Mouse (Mus musculus): ENCODE results near the gene Entpd1. TPM values are rescaled to one million over a fixed set of nuclear protein-coding genes. Genes with fewer than 3 reads are reported as not detected.

The Entpd1 gene
- polyA plus RNA-seq, 1 experiment from 2014 or later, result 5.7 TPM

DNA sequence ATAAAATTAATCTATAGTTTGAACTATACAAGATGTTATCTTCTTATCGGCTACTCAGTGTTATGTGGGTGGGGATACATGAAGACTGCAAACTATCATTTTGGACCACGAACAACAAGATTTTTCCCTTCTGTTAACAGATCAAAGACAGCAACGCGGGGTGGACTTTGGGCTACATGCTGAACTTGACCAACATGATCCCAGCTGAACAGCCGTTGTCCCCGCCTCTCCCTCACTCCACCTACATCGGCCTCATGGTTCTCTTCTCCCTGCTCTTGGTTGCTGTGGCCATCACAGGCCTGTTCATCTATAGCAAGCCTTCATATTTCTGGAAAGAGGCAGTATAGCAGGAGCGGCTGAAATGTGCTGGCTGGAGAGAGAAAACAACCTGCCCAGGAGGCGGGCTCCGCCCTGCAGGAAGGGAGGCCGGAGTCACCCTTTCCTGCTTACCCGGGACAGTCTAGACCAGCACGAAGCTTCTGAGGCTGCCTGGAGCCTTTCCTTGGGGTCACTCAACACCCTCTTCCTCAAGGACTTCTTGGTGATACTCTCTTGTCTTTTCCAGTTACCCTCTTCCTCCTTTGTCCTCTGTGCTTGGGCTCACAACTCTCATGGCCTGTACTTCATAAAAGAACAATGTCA is 126.6 kb downstream of the Entpd1 start:
- no peak for TF ChIP-seq CTCF (IDR thresholded peaks at IDR 0.05; ENCODE audit: low read depth)
- TF ChIP-seq EP300 (IDR thresholded peaks at IDR 0.05; ENCODE audit: low read depth), result no peak
- Histone ChIP-seq H3K4me3 (ENCODE audit: low read depth, low read length) (no peak overlapping the region), H3K9ac (replicated peaks) (no peak overlapping the region), H3K27ac (ENCODE audit: low read depth) (no peak overlapping the region; the same call in 1 of the 2 replicates), H3K4me2 (ENCODE audit: low read depth, low read length) (no peak overlapping the region), H3K27me3 (ENCODE audit: insufficient read depth, low read length) (no peaks in the 10 kb centered on the region), H3K36me3 (replicated peaks; ENCODE audit: insufficient read depth, low read length) (no peaks in the 10 kb centered on the region), H3K4me1 (ENCODE audit: insufficient read depth) (peaks cover 4% of the 10 kb centered on the region), H3K9me3 (ENCODE audit: low read length) (no peaks in the 10 kb centered on the region)
- 64% methylated on average over 13 of the region's 13 CpGs for WGBS (ENCODE audit: insufficient replicate concordance)
- ATAC-seq (peak; percentile 88), DNase-seq (peak; percentile 33)

DNA sequence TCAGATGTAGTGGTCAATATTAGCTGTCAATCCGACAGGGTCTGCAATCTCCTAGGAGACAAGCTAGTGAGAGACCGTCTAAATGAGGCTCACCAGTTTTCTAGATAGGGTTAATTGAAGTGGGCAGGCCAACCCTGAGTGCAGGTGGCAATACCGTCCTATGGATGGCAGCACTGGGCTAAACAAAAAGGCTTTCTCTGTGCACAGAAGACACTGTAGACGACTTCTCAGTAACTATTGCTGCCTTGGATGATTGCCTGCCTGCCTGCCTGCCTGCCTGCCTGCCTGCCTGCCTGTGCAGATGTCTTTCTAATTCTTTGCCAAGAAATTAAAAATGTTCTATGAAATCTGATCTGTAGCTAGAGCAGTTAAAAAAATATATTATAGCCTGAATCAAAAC is 134.4 kb downstream of the Entpd1 start:
- TF ChIP-seq EP300 (IDR thresholded peaks at IDR 0.05; ENCODE audit: low read depth), result no peak
- peak; percentile 51 for TF ChIP-seq CTCF (IDR thresholded peaks at IDR 0.05; ENCODE audit: low read depth)
- Histone ChIP-seq H3K4me2 (ENCODE audit: low read depth, low read length) (no peak overlapping the region), H3K4me3 (ENCODE audit: low read depth, low read length) (no peak overlapping the region), H3K9ac (replicated peaks) (no peak overlapping the region), H3K27ac (ENCODE audit: low read depth) (no peak overlapping the region), H3K4me1 (ENCODE audit: insufficient read depth) (no peaks in the 10 kb centered on the region), H3K27me3 (ENCODE audit: insufficient read depth, low read length) (no peaks in the 10 kb centered on the region), H3K36me3 (replicated peaks; ENCODE audit: insufficient read depth, low read length) (no peaks in the 10 kb centered on the region), H3K9me3 (ENCODE audit: low read length) (no peaks in the 10 kb centered on the region)
- 48% methylated on average over 4 of the region's 4 CpGs for WGBS (ENCODE audit: insufficient replicate concordance)
- no peak for DNase-seq
- ATAC-seq, result no peak

DNA sequence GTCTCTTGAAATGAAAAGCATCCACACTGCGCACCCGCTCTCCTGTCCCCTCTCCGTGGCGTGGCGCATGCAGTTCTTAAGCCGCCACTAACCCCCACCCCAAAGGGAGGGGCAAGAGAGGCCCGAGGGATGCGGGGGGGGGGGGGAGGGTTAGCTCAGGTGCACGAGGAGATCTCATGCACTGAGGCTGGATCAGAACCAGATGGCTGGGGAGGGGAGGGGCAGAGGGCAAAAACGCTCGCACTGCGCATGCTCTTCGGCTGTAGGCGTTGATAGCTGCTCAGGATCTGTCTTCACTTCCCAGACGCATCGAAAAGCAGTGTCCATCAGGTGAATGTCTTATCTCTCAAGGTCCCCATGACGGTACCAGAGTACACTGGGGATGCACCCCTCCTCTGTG is 136.4 kb downstream of the Entpd1 start, which contains the start of gene Cc2d2b:
TSS of gene Cc2d2b (plus strand) at position 195 of the 400 bp plus-strand sequence.
- ATAC-seq (no peak), DNase-seq (no peak)
- Histone ChIP-seq H3K36me3 (replicated peaks; ENCODE audit: insufficient read depth, low read length) (no peaks in the 10 kb centered on the region), H3K9ac (replicated peaks) (no peak within 1 kb of the TSS), H3K4me3 (ENCODE audit: low read depth, low read length) (no peak within 1 kb of the TSS), H3K27ac (ENCODE audit: low read depth) (no peak within 1 kb of the TSS), H3K27me3 (ENCODE audit: insufficient read depth, low read length) (no peaks in the 10 kb centered on the region), H3K4me1 (ENCODE audit: insufficient read depth) (no peaks in the 10 kb centered on the region), H3K9me3 (ENCODE audit: low read length) (no peaks in the 10 kb centered on the region), H3K4me2 (ENCODE audit: low read depth, low read length) (no peak within 1 kb of the TSS)
- no peak for TF ChIP-seq EP300 (IDR thresholded peaks at IDR 0.05; ENCODE audit: low read depth)
- TF ChIP-seq CTCF (IDR thresholded peaks at IDR 0.05; ENCODE audit: low read depth), result no peak
- WGBS (ENCODE audit: insufficient replicate concordance), result 76% methylated on average over 16 of the region's 17 CpGs

DNA sequence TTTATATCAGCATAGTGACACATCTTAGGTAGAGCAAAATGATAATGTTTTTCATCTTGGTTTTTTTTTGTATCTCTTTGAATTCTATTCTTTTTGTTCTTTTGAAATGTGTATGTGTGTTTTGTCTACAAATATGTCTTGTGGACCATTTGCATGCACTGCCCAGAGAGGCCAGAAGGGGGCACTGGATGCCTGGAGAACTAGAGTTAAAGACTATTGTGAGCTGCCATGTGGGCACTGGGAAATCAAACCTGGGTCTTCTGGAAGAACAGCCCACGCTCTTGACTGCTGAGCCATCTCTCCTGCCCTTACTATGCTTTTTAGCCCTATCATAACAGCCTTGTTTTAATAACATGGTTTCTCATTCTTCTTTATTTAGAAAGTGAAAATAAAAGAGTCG is 142.1 kb downstream of the Entpd1 start:
- no peaks in the 10 kb centered on the region for H3K36me3 ChIP-seq (replicated peaks; ENCODE audit: insufficient read depth, low read length)
- no peak overlapping the region for H3K27ac ChIP-seq (ENCODE audit: low read depth)
- DNase-seq (peak; percentile 79), ATAC-seq (no peak)
- H3K9ac ChIP-seq (replicated peaks), result no peak overlapping the region
- no peaks in the 10 kb centered on the region for H3K9me3 ChIP-seq (ENCODE audit: low read length)
- TF ChIP-seq EP300 (IDR thresholded peaks at IDR 0.05; ENCODE audit: low read depth) (no peak), CTCF (IDR thresholded peaks at IDR 0.05; ENCODE audit: low read depth) (peak; percentile 84)
- H3K4me2 ChIP-seq (ENCODE audit: low read depth, low read length), result no peak overlapping the region
- no peaks in the 10 kb centered on the region for H3K4me1 ChIP-seq (ENCODE audit: insufficient read depth)
- WGBS (ENCODE audit: insufficient replicate concordance), result 70% methylated on average over 2 of the region's 2 CpGs
- no peaks in the 10 kb centered on the region for H3K27me3 ChIP-seq (ENCODE audit: insufficient read depth, low read length)
- H3K4me3 ChIP-seq (ENCODE audit: low read depth, low read length), result no peak overlapping the region

DNA sequence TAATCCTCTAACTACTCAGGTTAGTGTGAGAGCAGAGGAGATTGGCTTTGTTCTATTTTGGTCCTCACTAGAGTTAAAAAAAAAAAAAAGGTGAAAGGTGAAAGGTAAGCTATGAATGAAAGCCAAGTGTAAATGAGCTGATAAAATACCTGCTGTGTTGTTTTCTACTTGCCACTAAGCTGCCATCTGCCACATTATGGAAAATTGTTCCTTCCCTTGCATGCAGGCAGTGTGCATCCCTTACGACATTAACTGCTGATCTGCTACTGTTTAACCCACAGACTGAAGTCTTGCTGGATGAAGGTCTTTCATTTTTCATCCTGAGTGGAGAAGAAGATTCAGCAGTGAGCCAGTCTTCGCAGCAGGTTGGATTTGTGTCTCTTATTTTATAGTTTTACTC is 147.9 kb downstream of the Entpd1 start:
- 85% methylated on average over 2 of the region's 2 CpGs for WGBS (ENCODE audit: insufficient replicate concordance)
- ATAC-seq (no peak), DNase-seq (no peak)
- no peaks in the 10 kb centered on the region for H3K36me3 ChIP-seq (replicated peaks; ENCODE audit: insufficient read depth, low read length)
- no peaks in the 10 kb centered on the region for H3K9me3 ChIP-seq (ENCODE audit: low read length)
- no peak overlapping the region for H3K9ac ChIP-seq (replicated peaks)
- no peak overlapping the region for H3K4me3 ChIP-seq (ENCODE audit: low read depth, low read length)
- H3K27me3 ChIP-seq (ENCODE audit: insufficient read depth, low read length), result no peaks in the 10 kb centered on the region
- no peak overlapping the region for H3K27ac ChIP-seq (ENCODE audit: low read depth)
- no peak overlapping the region for H3K4me2 ChIP-seq (ENCODE audit: low read depth, low read length)
- TF ChIP-seq EP300 (IDR thresholded peaks at IDR 0.05; ENCODE audit: low read depth) (no peak), CTCF (IDR thresholded peaks at IDR 0.05; ENCODE audit: low read depth) (no peak)
- H3K4me1 ChIP-seq (ENCODE audit: insufficient read depth), result peaks cover 4% of the 10 kb centered on the region; the same call in 1 of the 2 replicates

DNA sequence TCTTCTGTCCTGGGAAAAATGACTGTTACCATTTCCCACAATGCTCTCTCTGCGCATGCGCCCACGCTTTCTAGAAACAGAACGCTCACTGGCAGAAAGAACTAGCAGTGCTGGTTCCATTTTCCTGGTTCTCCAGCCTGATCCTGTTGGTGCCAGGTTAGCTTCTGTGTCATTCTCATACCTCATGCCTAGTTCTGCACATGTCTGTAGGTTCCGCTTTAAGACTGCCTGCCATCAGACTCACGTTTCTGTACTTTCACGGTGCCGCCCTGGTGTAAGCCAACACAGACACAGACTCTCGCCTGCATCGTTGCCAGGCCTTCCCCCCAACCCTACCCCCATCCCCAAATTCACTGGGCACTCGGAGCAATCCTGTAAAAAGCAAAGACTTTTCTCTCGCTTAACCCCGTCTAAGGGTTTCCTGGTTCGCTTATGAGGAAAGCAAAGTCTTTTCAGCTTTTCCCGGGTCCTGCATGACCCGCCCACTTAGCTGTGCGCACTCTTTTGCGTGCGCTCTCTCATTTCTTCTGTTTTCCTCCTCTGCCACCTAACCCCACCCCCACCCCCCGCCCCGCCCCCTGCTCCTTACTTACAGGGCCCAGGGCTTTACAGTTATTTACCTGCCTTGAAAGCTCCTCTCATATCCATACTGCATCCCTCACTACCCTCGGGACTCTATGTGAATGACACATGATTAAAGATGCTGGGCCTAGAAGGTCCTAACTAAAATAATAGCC is 150.0 kb downstream of the Entpd1 start:
- H3K9ac ChIP-seq (replicated peaks), result peak overlapping the region; percentile 41; the same call in 1 of the 2 replicates
- H3K4me3 ChIP-seq (ENCODE audit: low read depth, low read length), result peak overlapping the region; percentile 39
- ATAC-seq (0 out of 2 replicates have a peak, but pooled peaks have one; percentile 25), DNase-seq (peak; percentile 26)
- H3K4me2 ChIP-seq (ENCODE audit: low read depth, low read length), result peak overlapping the region; percentile 71
- H3K27me3 ChIP-seq (ENCODE audit: insufficient read depth, low read length), result no peaks in the 10 kb centered on the region
- no peak for TF ChIP-seq CTCF (IDR thresholded peaks at IDR 0.05; ENCODE audit: low read depth)
- no peaks in the 10 kb centered on the region for H3K36me3 ChIP-seq (replicated peaks; ENCODE audit: insufficient read depth, low read length)
- 40% methylated on average over 22 of the region's 22 CpGs for WGBS (ENCODE audit: insufficient replicate concordance)
- no peaks in the 10 kb centered on the region for H3K9me3 ChIP-seq (ENCODE audit: low read length)
- H3K4me1 ChIP-seq (ENCODE audit: insufficient read depth), result peaks cover 4% of the 10 kb centered on the region; the same call in 1 of the 2 replicates
- H3K27ac ChIP-seq (ENCODE audit: low read depth), result no peak overlapping the region

All from liver, postnatal 0 days (tissue).